In genomic region chr2:90509268-90509667, GRCm38 (mm10) we compare ENCODE assay signal across 16 mouse cellular contexts.
DNase-seq lines count a peak whose midpoint lies in the region; ATAC-seq and TF ChIP-seq lines count a peak whose summit lies in the region.
"Had no signal": no experiment of that assay in that cellular context is flagged by ENCODE, and none has a peak within 500 bp of the region (broad histone marks: within the 10 kb centered on the region; RNA-seq: fewer than 3 reads in every experiment).

No protein-coding gene starts in this region.

- H3K79me2 ChIP-seq in C2C12 (ENCODE audit: control insufficient read depth, insufficient read depth) = no peaks in the 10 kb centered on the region

- TF ChIP-seq CTCF in C2C12 (IDR thresholded peaks at IDR 0.05; ENCODE audit: control insufficient read depth, insufficient read depth, insufficient read length) = no peak
- no peak for TF ChIP-seq CTCF in Patski (IDR thresholded peaks at IDR 0.05)
- TF ChIP-seq CTCF in gastrocnemius, adult 2 months (IDR thresholded peaks at IDR 0.05) = no peak

- DNase-seq in Patski (ENCODE audit: low read depth, low spot score) = no peak
- peak; percentile 77 for DNase-seq in gastrocnemius, adult 2 months
- DNase-seq in heart, postnatal 36 days = peak; percentile 57 to 60
- no peak for DNase-seq in retina, postnatal 1 day
- no peak for DNase-seq in lung, postnatal 4 days
- DNase-seq in thymus, postnatal 25 days = no peak
- DNase-seq: cerebellum, adult 9-11 months; forebrain, postnatal 0 days; kidney, adult 8-10 months; liver; lung, embryonic 14.5 days; right cerebral cortex, postnatal 14 days; thymus, adult 2 months had no signal

- H3K27ac ChIP-seq in gastrocnemius, adult 2 months = no peak overlapping the region

- POLR2A ChIA-PET in Patski (lab: Charles Lee) = interaction anchor here (0.8 to 1.4 kb wide), 2 partner anchors 71 to 170 kb away, joined by 3 to 4 read pairs; partner anchors contain the start of gene Ptprj

- CTCF ChIA-PET in Patski (lab: Charles Lee) = interaction anchor here (1.0 to 1.2 kb wide), 4 partner anchors 14 to 34 kb away, joined by 3 to 5 read pairs (median 4); no protein-coding TSS in a partner anchor

- H3K27me3 ChIP-seq in C2C12 (ENCODE audit: control insufficient read depth, insufficient read depth, insufficient read length) (no peaks in the 10 kb centered on the region), Patski (no peaks in the 10 kb centered on the region)

- peak; percentile 18 for ATAC-seq in Patski
- ATAC-seq: forebrain, postnatal 0 days; hindbrain, embryonic 16.5 days had no signal

- H3K4me3 ChIP-seq in C2C12 (ENCODE audit: insufficient read depth, poor library complexity, severe bottlenecking) = no peak overlapping the region
- H3K4me3 ChIP-seq in gastrocnemius, adult 2 months = no peak overlapping the region
- H3K4me3 ChIP-seq: layer of hippocampus, adult 2 months had no signal

- intact Hi-C loops in gastrocnemius, adult 2 months (cut with DNase I) = no loop called here
- intact Hi-C loops in heart, postnatal 36 days (cut with DNase I) = no loop called here

- in situ Hi-C loops in Patski (cut with MboI; ENCODE audit: low pct_unique_long_range_greater_than_20kb) = loop anchor here (5.0 kb wide), 1 partner anchor 33 kb away; no protein-coding TSS in a partner anchor

- H3K36me3 ChIP-seq in C2C12 (ENCODE audit: control insufficient read depth, insufficient read depth) = no peaks in the 10 kb centered on the region

- no peaks in the 10 kb centered on the region for H3K79me3 ChIP-seq in C2C12 (ENCODE audit: low read depth)

- no peak overlapping the region for H3ac ChIP-seq in C2C12 (ENCODE audit: control insufficient read depth, insufficient read length, low read depth)

TF ChIP-seq in C2C12, 6 proteins besides CTCF, POLR2A, EP300 and RAD21:
- TF ChIP-seq MAX (IDR thresholded peaks at IDR 0.05) (no peak), USF1 (IDR thresholded peaks at IDR 0.05; ENCODE audit: low read depth) (peak; percentile 92), FOSL1 (IDR thresholded peaks at IDR 0.05; ENCODE audit: insufficient read depth, low read length, poor library complexity, severe bottlenecking) (no peak)

Comparison
In these comparisons a context has a peak if more than half of its experiments do, and no peak if none do; other contexts are left out.
1. DNase-seq: peak in gastrocnemius, adult 2 months (single experiment) and heart, postnatal 36 days (2 of 2); none in Patski (single experiment), retina, postnatal 1 day (single experiment), lung, postnatal 4 days (0 of 2) and thymus, postnatal 25 days (single experiment).